Mouse (Mus musculus): ENCODE measurements around the gene Fbxl12. TPM values are rescaled to one million over a fixed set of nuclear protein-coding genes. Genes with fewer than 3 reads are reported as not detected.

The Fbxl12 gene
- polyA plus RNA-seq, 1 experiment, result 26.9 TPM

- TF ChIP-seq POLR2A (IDR thresholded peaks at IDR 0.05; ENCODE audit: extremely low read depth, insufficient read depth, low read length) (no peak), CTCF (IDR thresholded peaks at IDR 0.05; ENCODE audit: extremely low read depth, insufficient read depth, low read length) (no peak)
- Histone ChIP-seq H3K4me3 (ENCODE audit: insufficient read depth, low read length) (no peak overlapping the region), H3K4me1 (ENCODE audit: control insufficient read depth, insufficient read depth, low read length) (peaks cover 4% of the 10 kb centered on the region; the same call in 1 of the 2 replicates), H3K27ac (ENCODE audit: insufficient read depth, low read length) (peak overlapping the region; percentile 2; the same call in 1 of the 2 replicates)
Measured at GRCm38 (mm10) chr9:20677892-20678291, 33.3 kb upstream of the Fbxl12 start.

- TF ChIP-seq POLR2A (IDR thresholded peaks at IDR 0.05; ENCODE audit: extremely low read depth, insufficient read depth, low read length), result no peak
- no peak for TF ChIP-seq CTCF (IDR thresholded peaks at IDR 0.05; ENCODE audit: extremely low read depth, insufficient read depth, low read length)
- no peak overlapping the region for H3K4me3 ChIP-seq (ENCODE audit: insufficient read depth, low read length)
- no peaks in the 10 kb centered on the region for H3K4me1 ChIP-seq (ENCODE audit: control insufficient read depth, insufficient read depth, low read length)
- no peak overlapping the region for H3K27ac ChIP-seq (ENCODE audit: insufficient read depth, low read length)
Measured at GRCm38 (mm10) chr9:20672047-20672446, 27.5 kb upstream of the Fbxl12 start.

GRCm38 (mm10) chr9:20668065-20668464, 23.5 kb upstream of the Fbxl12 start:
- H3K4me3 ChIP-seq (ENCODE audit: insufficient read depth, low read length), result no peak overlapping the region
- H3K4me1 ChIP-seq (ENCODE audit: control insufficient read depth, insufficient read depth, low read length), result peaks cover 8% of the 10 kb centered on the region
- TF ChIP-seq POLR2A (IDR thresholded peaks at IDR 0.05; ENCODE audit: extremely low read depth, insufficient read depth, low read length) (peak; percentile 11; the same call in 1 of the 2 replicates), CTCF (IDR thresholded peaks at IDR 0.05; ENCODE audit: extremely low read depth, insufficient read depth, low read length) (no peak)
- no peak overlapping the region for H3K27ac ChIP-seq (ENCODE audit: insufficient read depth, low read length)

GRCm38 (mm10) chr9:20666510-20667034, 22.0 kb upstream of the Fbxl12 start:
- H3K4me1 ChIP-seq (ENCODE audit: control insufficient read depth, insufficient read depth, low read length), result peaks cover 9% of the 10 kb centered on the region
- no peak overlapping the region for H3K27ac ChIP-seq (ENCODE audit: insufficient read depth, low read length)
- no peak for TF ChIP-seq CTCF (IDR thresholded peaks at IDR 0.05; ENCODE audit: extremely low read depth, insufficient read depth, low read length)
- TF ChIP-seq POLR2A (IDR thresholded peaks at IDR 0.05; ENCODE audit: extremely low read depth, insufficient read depth, low read length), result no peak
- no peak overlapping the region for H3K4me3 ChIP-seq (ENCODE audit: insufficient read depth, low read length)

GRCm38 (mm10) chr9:20665925-20666324, 21.4 kb upstream of the Fbxl12 start:
- peaks cover 9% of the 10 kb centered on the region for H3K4me1 ChIP-seq (ENCODE audit: control insufficient read depth, insufficient read depth, low read length)
- no peak overlapping the region for H3K4me3 ChIP-seq (ENCODE audit: insufficient read depth, low read length)
- no peak for TF ChIP-seq CTCF (IDR thresholded peaks at IDR 0.05; ENCODE audit: extremely low read depth, insufficient read depth, low read length)
- TF ChIP-seq POLR2A (IDR thresholded peaks at IDR 0.05; ENCODE audit: extremely low read depth, insufficient read depth, low read length), result peak; percentile 26; the same call in 1 of the 2 replicates
- H3K27ac ChIP-seq (ENCODE audit: insufficient read depth, low read length), result no peak overlapping the region

GRCm38 (mm10) chr9:20664982-20665637, 20.5 kb upstream of the Fbxl12 start:
- H3K4me3 ChIP-seq (ENCODE audit: insufficient read depth, low read length), result no peak overlapping the region
- TF ChIP-seq POLR2A (IDR thresholded peaks at IDR 0.05; ENCODE audit: extremely low read depth, insufficient read depth, low read length), result no peak
- no peak for TF ChIP-seq CTCF (IDR thresholded peaks at IDR 0.05; ENCODE audit: extremely low read depth, insufficient read depth, low read length)
- H3K27ac ChIP-seq (ENCODE audit: insufficient read depth, low read length), result 0 out of 2 replicates have a peak overlapping the region, but pooled peaks have one; percentile 74
- H3K4me1 ChIP-seq (ENCODE audit: control insufficient read depth, insufficient read depth, low read length), result peaks cover 9% of the 10 kb centered on the region

GRCm38 (mm10) chr9:20664366-20664765, 19.8 kb upstream of the Fbxl12 start:
- TF ChIP-seq CTCF (IDR thresholded peaks at IDR 0.05; ENCODE audit: extremely low read depth, insufficient read depth, low read length) (no peak), POLR2A (IDR thresholded peaks at IDR 0.05; ENCODE audit: extremely low read depth, insufficient read depth, low read length) (0 out of 2 replicates have a peak, but pooled peaks have one; percentile 40)
- Histone ChIP-seq H3K4me3 (ENCODE audit: insufficient read depth, low read length) (no peak overlapping the region), H3K27ac (ENCODE audit: insufficient read depth, low read length) (peak overlapping the region; percentile 74), H3K4me1 (ENCODE audit: control insufficient read depth, insufficient read depth, low read length) (peaks cover 9% of the 10 kb centered on the region)

- TF ChIP-seq POLR2A (IDR thresholded peaks at IDR 0.05; ENCODE audit: extremely low read depth, insufficient read depth, low read length) (no peak), CTCF (IDR thresholded peaks at IDR 0.05; ENCODE audit: extremely low read depth, insufficient read depth, low read length) (no peak)
- H3K27ac ChIP-seq (ENCODE audit: insufficient read depth, low read length), result peak overlapping the region; percentile 83
- H3K4me3 ChIP-seq (ENCODE audit: insufficient read depth, low read length), result no peak overlapping the region
- peaks cover 9% of the 10 kb centered on the region for H3K4me1 ChIP-seq (ENCODE audit: control insufficient read depth, insufficient read depth, low read length)
Measured at GRCm38 (mm10) chr9:20663956-20664355, 19.4 kb upstream of the Fbxl12 start.

GRCm38 (mm10) chr9:20662874-20663273, 18.3 kb upstream of the Fbxl12 start:
- TF ChIP-seq CTCF (IDR thresholded peaks at IDR 0.05; ENCODE audit: extremely low read depth, insufficient read depth, low read length), result no peak
- no peak for TF ChIP-seq POLR2A (IDR thresholded peaks at IDR 0.05; ENCODE audit: extremely low read depth, insufficient read depth, low read length)
- Histone ChIP-seq H3K4me1 (ENCODE audit: control insufficient read depth, insufficient read depth, low read length) (peaks cover 9% of the 10 kb centered on the region), H3K27ac (ENCODE audit: insufficient read depth, low read length) (peak overlapping the region; percentile 83), H3K4me3 (ENCODE audit: insufficient read depth, low read length) (no peak overlapping the region)

GRCm38 (mm10) chr9:20662325-20662724, 17.8 kb upstream of the Fbxl12 start:
- Histone ChIP-seq H3K4me1 (ENCODE audit: control insufficient read depth, insufficient read depth, low read length) (peaks cover 13% of the 10 kb centered on the region), H3K27ac (ENCODE audit: insufficient read depth, low read length) (peak overlapping the region; percentile 83), H3K4me3 (ENCODE audit: insufficient read depth, low read length) (no peak overlapping the region)
- TF ChIP-seq CTCF (IDR thresholded peaks at IDR 0.05; ENCODE audit: extremely low read depth, insufficient read depth, low read length) (peak; percentile 77), POLR2A (IDR thresholded peaks at IDR 0.05; ENCODE audit: extremely low read depth, insufficient read depth, low read length) (no peak)

All from cortical plate, adult 2 months (tissue).